Mouse (Mus musculus) MEL (cell line): ENCODE results near the gene Fut8. TPM values are rescaled to one million over a fixed set of nuclear protein-coding genes. Genes with fewer than 3 reads are reported as not detected.

Experiments used
- DNase-seq: peaks from one replicate; pipeline ENCODE4 v3.0.0; 2011; ENCODE audit warnings: low read depth, low spot score
- H3K27ac ChIP-seq: 2 replicates; pipeline ENCODE4 v1.5.1; 2012; ENCODE audit warnings: low read depth, mild to moderate bottlenecking, control low read depth, low read length, moderate library complexity; ENCODE audit not compliant: control insufficient read depth
- H3K27me3 ChIP-seq, 2 experiments: fragments of 150-350 bp in 1 of 2; sonication (generic) in 1 of 2; 2 replicates each; pipeline ENCODE4 v1.6.1; 2012; ENCODE audit warnings: low read length in 2 of 2, mild to moderate bottlenecking in 2 of 2, improper control_type of control experiment in 1 of 2, moderate library complexity in 1 of 2; ENCODE audit not compliant: insufficient read depth in 2 of 2, control insufficient read depth in 1 of 2
- H3K36me3 ChIP-seq, 2 experiments: 2 replicates each; pipeline ENCODE4 v1.6.1; 2012 to 2014; ENCODE audit warnings: low read length in 2 of 2, improper control_type of control experiment in 1 of 2, inconsistent platforms in 1 of 2, mild to moderate bottlenecking in 1 of 2; ENCODE audit not compliant: insufficient read depth in 2 of 2, control insufficient read depth in 1 of 2
- H3K4me1 ChIP-seq, 2 experiments: fragments of 150-350 bp in 1 of 2; sonication (generic) in 1 of 2; 2 replicates each; pipeline ENCODE4 v1.6.1; 2012; ENCODE audit warnings: low read length in 2 of 2, improper control_type of control experiment in 1 of 2, mild to moderate bottlenecking in 1 of 2; ENCODE audit not compliant: insufficient read depth in 2 of 2, control insufficient read depth in 1 of 2
- H3K4me3 ChIP-seq, 2 experiments: fragments of 150-350 bp in 1 of 2; sonication (generic) in 1 of 2; 2 replicates each; pipeline ENCODE4 v1.5.1; 2012; ENCODE audit warnings: low read depth in 2 of 2, low read length in 2 of 2, mild to moderate bottlenecking in 2 of 2, moderate library complexity in 2 of 2, control low read depth in 1 of 2, improper control_type of control experiment in 1 of 2; ENCODE audit not compliant: control insufficient read depth in 1 of 2, insufficient read depth in 1 of 2
- H3K79me2 ChIP-seq: 2 replicates; pipeline ENCODE4 v1.6.1; 2012; ENCODE audit warnings: mild to moderate bottlenecking, low read length, moderate library complexity; ENCODE audit not compliant: control insufficient read depth, poor library complexity, insufficient read depth
- H3K9ac ChIP-seq: 2 replicates; pipeline ENCODE4 v1.6.1; 2012; ENCODE audit warnings: low read depth, mild to moderate bottlenecking, control low read depth, low read length, moderate library complexity; ENCODE audit not compliant: control insufficient read depth, poor library complexity, severe bottlenecking
- H3K9me3 ChIP-seq: fragments of 150-350 bp; sonication (generic); replicated peaks from 2 replicates; pipeline ENCODE4 v1.6.1; 2012; ENCODE audit warnings: mild to moderate bottlenecking, low read length, improper control_type of control experiment, moderate library complexity; ENCODE audit not compliant: insufficient read depth
- CHD1 ChIP-seq: IDR thresholded peaks from 2 replicates; pipeline ENCODE4 v1.6.1; 2012; ENCODE audit warnings: low read depth, mild to moderate bottlenecking, inconsistent platforms, low read length, improper control_type of control experiment
- CHD2 ChIP-seq: IDR thresholded peaks from 2 replicates; pipeline ENCODE4 v1.6.1; 2011; ENCODE audit warnings: low read length, improper control_type of control experiment
- CTCF ChIP-seq, 3 experiments: IDR thresholded peaks in 2 of 3; conservative IDR thresholded peaks in 1 of 3; 2 replicates each; pipeline ENCODE4 v1.5.1; 2011 to 2012; ENCODE audit warnings: low read length in 3 of 3, low read depth in 2 of 3, mild to moderate bottlenecking in 2 of 3, improper control_type of control experiment in 1 of 3, inconsistent platforms in 1 of 3, mixed read lengths in 1 of 3, moderate library complexity in 1 of 3; ENCODE audit not compliant: control insufficient read depth in 1 of 3, insufficient read depth in 1 of 3, poor library complexity in 1 of 3, severe bottlenecking in 1 of 3
- E2F4 ChIP-seq: IDR thresholded peaks from 2 replicates; pipeline ENCODE4 v1.6.1; 2011; ENCODE audit warnings: low read depth, low read length, improper control_type of control experiment, borderline replicate concordance
- EP300 ChIP-seq, 2 experiments: IDR thresholded peaks; 2 replicates each; pipeline ENCODE4 v1.6.1; 2011; ENCODE audit warnings: improper control_type of control experiment in 2 of 2, low read length in 2 of 2, low read depth in 1 of 2, mild to moderate bottlenecking in 1 of 2
- GABPA ChIP-seq: IDR thresholded peaks from 2 replicates; pipeline ENCODE4 v1.6.1; 2012; ENCODE audit warnings: low read depth, mild to moderate bottlenecking, inconsistent platforms, low read length, improper control_type of control experiment, moderate library complexity
- GATA1 ChIP-seq: IDR thresholded peaks from 2 replicates; pipeline ENCODE4 v1.6.1; 2011; ENCODE audit warnings: low read depth, low read length, improper control_type of control experiment
- MAFK ChIP-seq: IDR thresholded peaks from 2 replicates; pipeline ENCODE4 v1.6.1; 2011; ENCODE audit warnings: low read depth, mild to moderate bottlenecking, low read length, improper control_type of control experiment, borderline replicate concordance
- MAX ChIP-seq: IDR thresholded peaks from 2 replicates; pipeline ENCODE4 v1.6.1; 2011; ENCODE audit warnings: low read length, improper control_type of control experiment
- MAZ ChIP-seq: IDR thresholded peaks from 2 replicates; pipeline ENCODE4 v1.6.1; 2012; ENCODE audit warnings: low read depth, mild to moderate bottlenecking, inconsistent platforms, low read length, improper control_type of control experiment
- MEF2A ChIP-seq: IDR thresholded peaks from 2 replicates; pipeline ENCODE4 v1.6.1; 2014; ENCODE audit warnings: low read depth, mild to moderate bottlenecking, inconsistent platforms, low read length, improper control_type of control experiment; ENCODE audit not compliant: poor library complexity, insufficient replicate concordance, severe bottlenecking; ENCODE audit errors: extremely low read depth
- MYB ChIP-seq: IDR thresholded peaks from 2 replicates; pipeline ENCODE4 v1.6.1; 2011; ENCODE audit warnings: mild to moderate bottlenecking, low read depth, low read length, improper control_type of control experiment
- MYC ChIP-seq: IDR thresholded peaks from 2 replicates; pipeline ENCODE4 v1.6.1; 2011; ENCODE audit warnings: low read depth, mild to moderate bottlenecking, low read length, improper control_type of control experiment, moderate library complexity
- NRF1 ChIP-seq: IDR thresholded peaks from 2 replicates; pipeline ENCODE4 v1.6.1; 2014; ENCODE audit warnings: low read depth, mild to moderate bottlenecking, inconsistent platforms, low read length, improper control_type of control experiment, moderate library complexity; ENCODE audit not compliant: poor library complexity, insufficient read depth, severe bottlenecking
- POLR2A ChIP-seq, 2 experiments: IDR thresholded peaks; 2 replicates each; pipeline ENCODE4 v1.6.1; 2011 to 2012; ENCODE audit warnings: low read length in 2 of 2, mild to moderate bottlenecking in 2 of 2, control low read depth in 1 of 2, improper control_type of control experiment in 1 of 2, low read depth in 1 of 2, moderate library complexity in 1 of 2; ENCODE audit not compliant: control insufficient read depth in 1 of 2, insufficient read depth in 1 of 2, poor library complexity in 1 of 2
- RCOR1 ChIP-seq: IDR thresholded peaks from 2 replicates; pipeline ENCODE4 v1.6.1; 2012; ENCODE audit warnings: low read depth, mild to moderate bottlenecking, inconsistent platforms, low read length, improper control_type of control experiment
- SIN3A ChIP-seq: IDR thresholded peaks from 2 replicates; pipeline ENCODE4 v1.6.1; 2012; ENCODE audit warnings: low read length, improper control_type of control experiment, inconsistent platforms
- TAL1 ChIP-seq: IDR thresholded peaks from 2 replicates; pipeline ENCODE4 v1.6.1; 2012; ENCODE audit warnings: mild to moderate bottlenecking, inconsistent platforms, low read length, moderate library complexity, mixed read lengths
- TCF12 ChIP-seq: IDR thresholded peaks from 2 replicates; pipeline ENCODE4 v1.6.1; 2014; ENCODE audit warnings: low read depth, mild to moderate bottlenecking, inconsistent platforms, low read length, improper control_type of control experiment, moderate library complexity
- USF2 ChIP-seq, 2 experiments: IDR thresholded peaks; 2 replicates each; pipeline ENCODE4 v1.6.1; 2011 to 2012; ENCODE audit warnings: improper control_type of control experiment in 2 of 2, low read length in 2 of 2, borderline replicate concordance in 1 of 2, inconsistent platforms in 1 of 2, low read depth in 1 of 2, mild to moderate bottlenecking in 1 of 2; ENCODE audit not compliant: insufficient read depth in 1 of 2
- ZC3H11A ChIP-seq: IDR thresholded peaks from 2 replicates; pipeline ENCODE4 v1.6.1; 2012; ENCODE audit warnings: low read depth, mild to moderate bottlenecking, inconsistent platforms, low read length, improper control_type of control experiment
- ZNF384 ChIP-seq: IDR thresholded peaks from 2 replicates; pipeline ENCODE4 v1.6.1; 2012; ENCODE audit warnings: low read depth, mild to moderate bottlenecking, inconsistent platforms, low read length, improper control_type of control experiment
- polyA plus RNA-seq, 2 experiments: library from polyadenylated mRNA; stranded (reverse) in 1 of 2; unstranded in 1 of 2; fragments of >175 nt in 1 of 2; fragments of >200 nt in 1 of 2; gene quantifications; 2 replicates each; pipeline versions ENCODE4 v1.2.1 to v1.2.4; 2012; ENCODE audit warnings: low replicate concordance in 2 of 2, low read depth in 1 of 2; ENCODE audit not compliant: insufficient read length in 2 of 2, insufficient read depth in 1 of 2, missing spikeins in 1 of 2
- total RNA-seq: library from RNA; depleted of rRNA; stranded (reverse); fragments of 300-350 nt; gene quantifications from 2 replicates; pipeline ENCODE4 v1.2.3, GENCODE M21; 2012

Fut8 gene
- total and polyA plus RNA-seq, 3 experiments, result 61.3 to 90.0 (median 73.7) TPM

GRCm38 (mm10) chr12:77213896-77214564 lies 23.9 kb upstream of the Fut8 start:
- Histone ChIP-seq H3K4me3 (no peak overlapping the region), H3K4me1 (peaks cover 63 to 71% of the 10 kb centered on the region in 2 experiments), H3K9ac (peak overlapping the region; percentile 75; the same call in 1 of the 2 replicates), H3K36me3 (peaks cover 0 to 75% of the 10 kb centered on the region in 2 experiments; a peak in 2 of 4 replicates), H3K9me3 (no peaks in the 10 kb centered on the region), H3K27ac (peak overlapping the region; percentile 98), H3K79me2 (peaks cover 33% of the 10 kb centered on the region), H3K27me3 (no peaks in the 10 kb centered on the region)
- peak; percentile 21 for DNase-seq
- TF ChIP-seq MEF2A (no peak), TCF12 (0 out of 2 replicates have a peak, but pooled peaks have one; percentile 3)

- TF ChIP-seq ZNF384, result peak; percentile 82
- 0 out of 2 replicates have a peak, but pooled peaks have one; percentile 30 for TF ChIP-seq MYC
- TF ChIP-seq RCOR1, result no peak
- no peak for TF ChIP-seq NRF1
- TF ChIP-seq E2F4, result no peak
- TF ChIP-seq GABPA, result no peak
- no peak for TF ChIP-seq CTCF (IDR thresholded peaks at IDR 0.05 in 2 of 3, conservative IDR thresholded peaks at IDR 0.05 in 1 of 3; ENCODE audit: control insufficient read depth in 1 of 3, insufficient read depth in 1 of 3, low read depth in 2 of 3, low read length in 3 of 3, poor library complexity in 1 of 3, severe bottlenecking in 1 of 3)
- no peak for TF ChIP-seq SIN3A
- 0 out of 2 replicates have a peak, but pooled peaks have one; percentile 13 for TF ChIP-seq MAX
- no peak overlapping the region for H3K4me3 ChIP-seq
- peaks cover 59 to 68% of the 10 kb centered on the region in 2 experiments for H3K4me1 ChIP-seq
- H3K27me3 ChIP-seq, result no peaks in the 10 kb centered on the region
- H3K36me3 ChIP-seq, result peaks cover 0 to 70% of the 10 kb centered on the region in 2 experiments; a peak in 2 of 4 replicates
- peak overlapping the region; percentile 98 for H3K27ac ChIP-seq
- H3K9ac ChIP-seq, result no peak overlapping the region
- H3K79me2 ChIP-seq, result peaks cover 33% of the 10 kb centered on the region
- peak; percentile 24 for DNase-seq
- no peaks in the 10 kb centered on the region for H3K9me3 ChIP-seq
Measured at GRCm38 (mm10) chr12:77214565-77214909, 23.4 kb upstream of the Fut8 start.

GRCm38 (mm10) chr12:77216511-77217192 lies 21.3 kb upstream of the Fut8 start:
- Histone ChIP-seq H3K4me3 (peak overlapping the region; percentile 4 to 38; a peak in 3 of 4 replicates), H3K79me2 (peaks cover 22% of the 10 kb centered on the region), H3K9ac (peak overlapping the region; percentile 58), H3K36me3 (peaks cover 0 to 69% of the 10 kb centered on the region in 2 experiments; a peak in 2 of 4 replicates), H3K27ac (peak overlapping the region; percentile 93), H3K9me3 (no peaks in the 10 kb centered on the region), H3K4me1 (peaks cover 47 to 62% of the 10 kb centered on the region in 2 experiments), H3K27me3 (no peaks in the 10 kb centered on the region)
- DNase-seq, result peak; percentile 88
- TF ChIP-seq GATA1 (peak; percentile 68; the same call in 1 of the 2 replicates), GABPA (no peak), ZC3H11A (no peak), POLR2A (IDR thresholded peaks at IDR 0.05; ENCODE audit: control insufficient read depth in 1 of 2, insufficient read depth in 1 of 2, low read depth in 1 of 2, low read length in 2 of 2, poor library complexity in 1 of 2) (peak in 1 of 2 experiments; percentile 30; a peak in 1 of 4 replicates), CHD2 (no peak), MAFK (no peak), MYB (no peak), USF2 (IDR thresholded peaks at IDR 0.05; ENCODE audit: borderline replicate concordance in 1 of 2, insufficient read depth in 1 of 2, low read depth in 1 of 2, low read length in 2 of 2) (peak; percentile 84 to 93), EP300 (IDR thresholded peaks at IDR 0.05; ENCODE audit: low read depth in 1 of 2, low read length in 2 of 2) (peak in 1 of 2 experiments; percentile 43; a peak in 2 of 4 replicates), CHD1 (0 out of 2 replicates have a peak, but pooled peaks have one; percentile 16), MAZ (0 out of 2 replicates have a peak, but pooled peaks have one; percentile 15), E2F4 (no peak), RCOR1 (no peak; the same call in 1 of the 2 replicates), TAL1 (no peak)
